Mouse (Mus musculus): Measurements from ENCODE around the gene Arrdc4.

Arrdc4 gene

GRCm38 (mm10) chr7:68748761-68749635, at the start of gene Arrdc4:
Arrdc4 (minus strand) TSS chr7:68749241.
- peak; percentile 99 for DNase-seq (ENCODE audit: low spot score in 2 of 2)

- DNase-seq (ENCODE audit: low spot score in 2 of 2): no peak
Observed at GRCm38 (mm10) chr7:68795578-68795977, 46.5 kb upstream of the Arrdc4 start.

DNA sequence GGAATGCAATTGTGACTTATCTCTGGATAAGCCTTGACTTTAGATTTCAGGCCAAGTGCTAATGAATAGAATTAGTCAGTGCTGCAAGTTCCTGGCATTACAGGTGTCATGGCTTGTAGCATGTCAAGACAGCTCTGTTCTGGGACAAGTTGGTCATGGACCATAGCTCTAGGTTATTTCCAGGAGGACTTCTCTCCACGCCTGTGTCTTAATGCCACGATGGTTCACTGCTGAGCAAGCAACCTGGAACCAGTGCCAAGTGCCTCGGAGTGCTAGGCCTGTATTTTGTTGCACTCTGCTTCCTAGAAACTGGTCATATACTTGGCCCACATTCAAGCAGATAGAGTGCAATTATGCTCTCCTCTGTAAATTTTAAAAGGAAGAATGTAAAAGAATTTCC, 39.7 kb upstream of the Arrdc4 start:
- DNase-seq (ENCODE audit: low spot score in 2 of 2): no peak

- no peak for DNase-seq (ENCODE audit: low spot score in 2 of 2)
Observed at GRCm38 (mm10) chr7:68771757-68772094, 22.7 kb upstream of the Arrdc4 start.

DNA sequence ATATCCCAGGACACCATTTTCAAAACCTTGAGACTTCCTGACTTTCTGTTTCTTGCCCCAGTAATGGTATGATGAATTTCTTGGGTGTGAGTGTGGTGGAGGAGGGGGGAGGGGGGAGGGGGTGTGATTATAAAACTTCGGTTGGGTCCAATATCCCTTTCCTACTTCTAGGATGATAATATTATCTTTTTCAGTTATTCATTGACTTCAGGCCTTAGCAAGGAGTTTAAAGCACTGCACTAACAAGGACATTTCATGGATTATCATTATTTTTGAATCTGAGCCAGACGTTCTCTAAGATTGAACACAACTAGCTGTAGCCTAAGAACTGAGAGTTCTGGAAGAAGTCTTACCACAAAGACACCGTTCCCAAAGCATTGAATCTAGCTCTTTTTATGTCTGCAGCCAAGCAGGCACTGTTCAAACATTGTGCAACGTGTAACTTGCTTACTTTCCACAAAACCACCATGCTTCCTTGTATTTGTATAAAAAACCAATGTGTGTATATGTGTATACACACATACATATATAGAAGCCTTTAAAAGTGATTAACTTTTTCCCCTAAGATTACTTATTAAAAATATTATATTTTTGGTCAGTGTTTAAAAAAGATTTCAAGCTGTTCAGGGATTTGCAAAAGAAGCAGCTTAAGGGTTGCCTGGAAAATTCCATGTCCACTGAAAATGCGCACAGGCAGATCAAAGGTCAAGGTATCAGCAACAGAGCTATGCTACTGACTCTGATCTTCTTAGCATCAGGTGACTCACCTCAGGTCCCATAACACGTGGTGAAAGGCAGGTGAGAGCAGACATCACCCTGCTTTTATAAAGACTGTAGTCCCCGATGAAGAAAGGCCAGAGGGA, 22.1 kb upstream of the Arrdc4 start:
- DNase-seq (ENCODE audit: low spot score in 2 of 2): no peak

- no peak for DNase-seq (ENCODE audit: low spot score in 2 of 2)
Observed at GRCm38 (mm10) chr7:68765926-68766325, 16.9 kb upstream of the Arrdc4 start.

- DNase-seq (ENCODE audit: low spot score in 2 of 2): no peak
Observed at GRCm38 (mm10) chr7:68759148-68759724, 10.2 kb upstream of the Arrdc4 start.

GRCm38 (mm10) chr7:68756656-68757204, 7.7 kb upstream of the Arrdc4 start:
- no peak for DNase-seq (ENCODE audit: low spot score in 2 of 2)

GRCm38 (mm10) chr7:68749919-68750318, 878 bp upstream of the Arrdc4 start:
- DNase-seq (ENCODE audit: low spot score in 2 of 2): no peak

GRCm38 (mm10) chr7:68748361-68748760, 680 bp downstream of the Arrdc4 start:
- peak; percentile 26 to 40 for DNase-seq (ENCODE audit: low spot score in 2 of 2)

DNA sequence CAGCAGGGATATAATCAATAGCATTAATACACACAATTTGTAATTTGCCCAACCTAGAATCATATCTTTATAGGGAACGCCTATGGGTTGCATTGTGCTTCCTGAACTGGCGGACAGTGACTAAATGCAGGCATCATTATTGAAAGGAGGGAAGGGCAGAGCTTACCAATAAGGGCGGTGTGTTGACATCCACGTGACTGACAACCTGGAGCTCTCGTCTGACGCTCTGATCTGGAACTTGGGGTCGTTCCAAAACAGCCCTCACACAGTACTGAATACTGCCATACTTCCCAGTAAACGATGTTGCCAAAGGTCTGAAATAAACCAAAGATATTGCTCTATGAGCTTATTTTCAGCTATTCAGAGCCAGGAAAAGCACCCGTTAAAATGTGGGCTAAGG, 4.4 kb downstream of the Arrdc4 start:
- no peak for DNase-seq (ENCODE audit: low spot score in 2 of 2)

DNA sequence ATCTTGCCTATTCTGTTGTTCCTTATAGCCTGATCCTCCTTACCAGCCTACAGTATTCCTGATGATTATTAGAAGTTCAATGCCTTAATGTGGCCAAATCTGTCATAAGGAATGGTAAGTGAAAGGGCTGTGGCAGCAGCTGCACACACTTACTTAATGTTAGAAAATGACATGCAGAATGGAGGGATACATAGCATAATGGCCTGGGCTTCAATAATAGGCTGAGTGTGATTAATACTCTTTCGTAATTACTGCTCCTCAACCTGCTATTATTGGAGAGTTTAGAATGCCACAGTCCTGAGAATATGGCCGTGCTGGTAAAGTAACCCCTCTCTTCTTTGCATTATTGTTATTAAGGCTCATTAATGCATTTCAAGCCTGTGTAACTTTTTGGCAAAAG, 4.8 kb downstream of the Arrdc4 start:
- DNase-seq (ENCODE audit: low spot score in 2 of 2): no peak

DNA sequence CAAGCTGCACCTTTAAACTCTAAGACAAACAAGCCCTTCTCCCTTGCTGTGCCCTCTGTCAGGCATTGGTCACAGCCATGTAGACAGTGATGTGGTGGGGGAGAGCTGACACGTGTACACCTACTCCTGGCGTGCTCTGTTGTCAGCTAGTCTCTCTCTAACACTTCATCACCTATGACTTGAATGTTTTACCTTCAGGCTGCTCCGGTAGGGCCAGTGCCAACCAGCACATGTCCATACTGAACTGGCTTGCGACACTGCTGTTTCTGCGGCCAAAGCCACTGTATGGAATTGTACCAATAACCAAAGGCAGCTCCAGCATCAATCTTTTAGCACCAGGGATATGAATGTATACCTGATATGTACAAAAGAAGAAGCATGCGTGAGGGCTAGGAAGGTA, 8.3 kb downstream of the Arrdc4 start:
- DNase-seq (ENCODE audit: low spot score in 2 of 2): no peak

DNA sequence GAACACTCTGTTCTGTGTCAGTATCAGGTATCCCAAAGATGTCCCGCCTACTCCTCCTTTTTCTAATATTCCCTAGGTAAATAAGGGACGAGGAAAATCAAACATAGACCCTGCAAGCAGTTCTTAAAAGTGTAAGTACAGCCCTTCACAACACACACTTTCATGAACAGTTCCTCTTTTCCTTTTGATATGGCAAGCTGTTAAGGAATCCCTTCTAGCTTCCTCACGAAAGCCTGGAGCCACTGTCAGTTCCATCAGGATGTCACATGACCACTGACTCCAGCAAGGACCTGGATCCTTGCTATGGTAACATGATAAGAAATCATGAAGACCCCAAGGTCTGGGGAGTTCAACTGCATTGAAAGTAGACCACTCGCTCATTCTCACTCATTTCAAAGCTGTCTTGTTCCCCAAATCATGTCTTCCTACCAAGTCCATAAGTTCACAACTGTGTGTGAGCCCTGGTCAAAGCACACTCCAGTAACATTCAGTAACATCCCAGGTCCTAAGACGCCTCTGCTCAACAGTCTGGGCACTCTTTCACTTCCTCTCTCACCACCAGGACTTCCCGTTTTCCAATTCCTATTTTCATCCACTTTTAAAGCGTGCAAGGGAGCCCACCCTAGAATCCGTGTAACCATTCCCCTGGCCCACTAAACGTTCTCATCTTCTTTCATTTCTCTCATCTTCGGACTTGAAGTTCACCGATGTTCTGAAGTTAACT, 10.2 kb downstream of the Arrdc4 start:
- no peak for DNase-seq (ENCODE audit: low spot score in 2 of 2)

DNA sequence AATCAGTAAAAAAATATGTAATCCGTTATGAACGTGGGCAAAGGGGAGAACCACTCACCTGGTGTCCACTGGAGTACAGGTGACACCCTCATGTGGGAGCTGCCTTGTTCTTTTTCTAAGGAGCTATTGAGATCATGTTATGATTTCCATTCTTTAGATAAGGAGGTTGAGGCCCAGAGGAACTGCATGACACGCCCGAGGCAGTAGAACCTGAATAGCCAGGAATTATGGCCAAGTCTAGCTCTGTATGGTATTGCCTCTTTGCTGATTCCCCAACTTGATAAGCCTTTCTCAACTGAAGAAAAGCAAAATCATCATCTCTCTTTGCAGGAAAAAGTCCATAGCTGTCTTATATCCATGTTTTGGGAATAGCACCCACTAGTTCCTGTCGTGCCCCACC, 22.7 kb downstream of the Arrdc4 start:
- no peak for DNase-seq (ENCODE audit: low spot score in 2 of 2)

- DNase-seq (ENCODE audit: low spot score in 2 of 2): no peak
Observed at GRCm38 (mm10) chr7:68724711-68725110, 24.3 kb downstream of the Arrdc4 start.

- DNase-seq (ENCODE audit: low spot score in 2 of 2): no peak
Observed at GRCm38 (mm10) chr7:68721520-68721919, 27.5 kb downstream of the Arrdc4 start.

DNA sequence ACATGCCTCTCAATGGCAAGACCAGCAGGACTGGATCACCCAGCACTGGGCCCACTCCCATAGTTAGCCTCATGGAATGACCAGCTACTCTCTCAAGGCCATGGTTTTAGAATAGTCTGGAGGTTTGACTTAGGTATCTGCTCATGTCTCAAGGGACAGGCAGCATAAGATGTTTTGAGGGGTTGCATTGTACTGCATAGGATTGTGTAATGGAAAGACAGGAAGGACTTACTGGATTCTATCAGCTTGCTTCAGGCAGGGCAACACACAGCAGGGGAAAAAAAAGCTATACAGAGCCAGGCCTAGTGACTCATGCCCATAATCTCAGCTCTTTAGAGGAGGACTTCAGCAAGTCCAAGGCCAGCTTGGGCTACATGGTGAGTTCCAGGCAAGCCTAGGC, 31.1 kb downstream of the Arrdc4 start:
- DNase-seq (ENCODE audit: low spot score in 2 of 2): no peak

- peak; percentile 53 to 69 for DNase-seq (ENCODE audit: low spot score in 2 of 2)
Observed at GRCm38 (mm10) chr7:68717498-68717897, 31.5 kb downstream of the Arrdc4 start.

GRCm38 (mm10) chr7:68716926-68717325, 32.1 kb downstream of the Arrdc4 start:
- DNase-seq (ENCODE audit: low spot score in 2 of 2): no peak

- DNase-seq (ENCODE audit: low spot score in 2 of 2): no peak
Observed at GRCm38 (mm10) chr7:68712928-68713327, 36.1 kb downstream of the Arrdc4 start.

DNA sequence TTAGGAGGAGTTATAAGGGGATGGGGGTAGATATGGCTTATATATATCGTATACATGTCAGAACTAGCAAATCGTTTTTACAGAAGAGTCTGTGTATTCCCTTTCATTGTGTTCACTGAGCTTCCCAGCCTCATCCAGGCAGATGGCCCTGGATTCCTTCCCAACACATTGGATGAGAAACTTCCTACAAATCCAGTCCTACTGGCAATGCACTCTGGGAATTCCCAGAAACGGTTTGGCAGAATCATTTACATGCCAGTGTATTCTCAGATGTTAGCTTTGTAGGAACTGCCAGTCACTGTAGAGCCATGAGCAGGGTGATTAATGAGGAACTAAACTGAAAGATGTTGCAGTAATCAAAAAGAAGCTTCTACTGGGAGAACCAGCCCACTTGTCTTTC, 36.6 kb downstream of the Arrdc4 start:
- DNase-seq (ENCODE audit: low spot score in 2 of 2): peak in 1 of 2 experiments; percentile 24
